Mouse (Mus musculus): ENCODE measurements around the gene Trim59.
"Not testable (repeated sequence)": the region's sequence is repeated elsewhere in the genome, so short reads cannot be mapped to it uniquely, and the experiment has no call there.

The Trim59 gene

DNA sequence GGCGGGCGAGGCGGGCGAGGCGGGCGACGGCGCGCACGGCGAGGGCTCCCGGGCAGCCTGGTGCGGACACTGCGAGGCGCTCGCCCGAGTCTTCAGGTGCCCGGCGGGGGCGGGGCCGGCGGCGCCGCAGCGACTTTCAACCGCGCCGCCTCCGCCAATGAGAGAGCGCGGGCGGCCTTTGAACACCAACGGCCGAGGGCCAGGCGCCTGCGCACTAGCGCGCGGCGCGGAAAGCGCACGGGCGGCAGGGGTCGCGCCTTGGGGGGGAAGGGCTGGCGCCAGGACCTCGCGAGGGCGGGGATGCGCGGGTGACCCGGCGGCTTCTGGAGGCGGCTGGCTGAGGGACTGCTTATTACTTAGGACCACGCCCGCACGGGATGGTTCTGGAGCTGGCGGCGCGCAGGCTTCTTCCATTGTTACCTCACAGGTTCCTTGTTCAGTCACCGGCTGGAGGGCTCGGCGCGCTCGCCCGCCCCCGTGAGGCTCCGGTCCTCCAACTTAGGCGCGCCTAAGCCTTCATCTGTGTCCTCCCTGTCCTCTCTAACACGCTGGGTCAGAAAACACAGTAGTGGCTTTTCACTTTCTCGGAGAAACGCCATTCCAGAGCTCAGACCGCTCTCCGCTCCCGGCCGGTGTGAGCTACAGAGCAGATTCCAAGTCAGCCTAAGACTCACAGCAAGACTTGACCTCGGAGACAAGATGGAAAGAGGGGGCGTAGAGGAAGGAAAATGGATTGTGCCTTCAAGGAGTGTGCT lies at the start of gene Trim59:
Gene Trim59, minus strand, starts transcription at position 111 of the 755 bp plus-strand sequence.
- DNase-seq: peak; percentile 88

DNA sequence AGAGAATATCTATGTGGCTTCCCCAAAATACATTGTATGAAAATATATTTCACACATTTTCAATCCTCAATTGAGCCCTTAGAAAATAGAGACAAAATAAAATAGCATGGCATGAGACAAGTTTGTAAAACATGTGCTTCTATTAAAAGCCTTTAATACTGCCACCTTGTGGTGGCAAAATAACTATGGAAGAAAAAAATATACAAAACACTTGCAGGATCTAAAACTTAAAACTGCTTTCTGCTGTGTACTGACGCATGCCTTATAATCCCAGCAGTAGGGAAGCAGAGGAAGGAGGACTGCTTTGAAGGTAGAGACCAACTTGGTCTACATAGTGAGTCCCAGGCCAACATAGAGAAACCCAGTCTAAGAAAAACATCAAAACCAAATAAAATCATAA lies 19.4 kb upstream of the Trim59 start:
- DNase-seq: no peak

DNA sequence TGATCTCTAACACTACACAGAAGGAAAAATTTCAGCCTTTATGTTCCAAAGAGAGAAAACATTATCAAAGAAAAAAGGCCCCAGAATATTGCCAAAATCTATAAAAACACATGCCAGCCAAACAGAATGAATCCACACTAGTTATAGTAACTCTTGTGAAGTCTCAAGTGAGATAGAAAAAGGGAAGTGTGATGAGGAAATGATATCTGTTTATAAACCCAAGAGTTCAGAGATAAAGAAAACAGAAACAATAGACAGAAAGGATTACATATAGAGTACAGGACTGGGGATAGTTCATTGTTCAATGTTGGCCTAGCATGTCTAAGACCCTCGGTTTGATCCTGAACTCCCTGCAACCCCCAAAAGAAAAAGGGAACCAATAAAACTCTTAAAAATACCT lies 18.2 kb upstream of the Trim59 start:
- no peak for DNase-seq

DNA sequence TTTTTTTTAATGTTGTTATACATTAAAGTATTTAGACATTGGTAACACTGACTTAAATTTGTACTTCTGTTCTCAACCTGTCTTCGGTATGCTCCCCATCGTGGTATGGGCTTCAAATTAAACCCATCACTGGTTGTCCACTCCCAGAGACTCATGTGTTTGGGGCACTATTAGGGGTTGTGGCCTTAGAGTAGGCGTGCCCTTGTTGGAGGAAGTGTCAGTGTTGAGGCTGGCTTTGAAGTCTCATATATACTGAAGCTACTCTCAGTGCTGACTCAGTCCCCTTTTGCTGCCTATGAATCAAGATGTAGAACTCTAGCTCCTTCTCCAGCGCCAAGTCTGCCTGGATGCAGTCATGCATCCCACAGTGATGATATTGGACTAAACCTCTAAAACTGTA lies 16.1 kb upstream of the Trim59 start:
- DNase-seq: no peak

DNA sequence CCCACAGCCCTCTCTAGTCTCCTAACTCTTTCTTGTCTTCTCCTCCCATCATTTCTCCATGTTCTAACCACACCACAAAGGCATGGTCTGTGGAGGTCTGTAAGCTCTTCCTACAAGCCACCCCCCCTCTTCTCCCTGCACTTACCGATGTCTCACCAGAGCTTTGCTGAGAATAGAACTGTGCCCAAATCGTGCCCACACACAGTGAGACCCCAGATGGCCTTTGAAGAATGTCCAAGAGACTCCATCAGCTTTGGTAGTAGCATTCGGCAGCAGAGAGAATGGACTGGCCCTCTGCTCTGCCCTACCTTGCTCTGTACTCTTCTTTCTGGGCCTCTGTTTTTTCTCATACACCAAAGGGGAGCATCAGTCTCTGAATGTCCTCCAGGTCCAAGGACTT lies 11.3 kb upstream of the Trim59 start:
- DNase-seq: no peak

DNA sequence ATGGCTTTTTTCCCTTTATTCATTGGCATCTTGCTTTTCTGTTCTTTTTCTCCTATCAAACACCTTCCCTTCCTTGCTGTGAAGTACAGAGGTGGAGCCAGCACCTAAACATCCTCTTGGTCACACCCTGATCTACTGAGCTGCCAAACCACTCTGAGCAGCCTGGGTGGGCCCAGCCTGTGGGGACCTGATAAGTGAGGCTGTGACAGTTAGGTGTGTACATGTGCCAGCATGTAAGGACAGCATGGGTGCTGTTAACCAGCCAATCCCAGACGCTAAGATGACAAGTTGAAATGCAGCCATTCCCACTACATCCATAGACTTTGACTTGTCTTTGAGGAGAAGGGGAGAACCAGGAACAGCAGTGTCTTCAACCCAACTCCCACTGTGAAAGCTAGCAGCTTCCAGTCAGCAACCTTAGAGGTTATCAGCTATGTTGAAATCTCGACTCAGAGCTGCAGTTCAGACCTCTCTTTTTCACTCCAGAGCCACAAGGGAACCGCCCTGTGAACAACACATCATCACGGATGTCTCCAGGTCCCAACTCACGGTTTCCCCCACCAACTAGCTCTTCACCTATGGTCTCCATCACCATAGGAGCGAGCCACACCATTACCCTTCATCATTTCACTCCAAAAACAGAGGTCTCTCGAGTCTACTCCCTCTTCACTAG lies 10.3 kb upstream of the Trim59 start:
- no peak for DNase-seq

DNA sequence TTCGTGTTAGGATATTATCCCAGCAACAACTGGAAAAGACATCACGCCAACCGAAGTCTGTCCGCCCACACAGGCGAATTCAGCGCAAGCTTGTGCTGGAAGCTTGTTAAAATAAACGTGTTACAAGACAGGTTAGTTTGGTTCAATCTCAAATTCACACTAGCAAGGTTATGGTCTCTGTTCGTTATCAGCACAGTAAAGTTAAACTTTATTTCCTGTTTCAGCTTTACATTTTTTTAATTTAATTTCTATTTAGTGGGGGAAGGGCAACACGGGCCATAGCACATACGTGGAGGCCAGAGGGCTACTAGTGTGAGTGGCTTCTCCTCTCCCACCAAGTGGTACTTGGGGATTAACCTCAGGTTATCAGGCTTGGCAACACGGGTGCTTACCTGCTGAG lies 7.3 kb upstream of the Trim59 start:
- no peak for DNase-seq

DNA sequence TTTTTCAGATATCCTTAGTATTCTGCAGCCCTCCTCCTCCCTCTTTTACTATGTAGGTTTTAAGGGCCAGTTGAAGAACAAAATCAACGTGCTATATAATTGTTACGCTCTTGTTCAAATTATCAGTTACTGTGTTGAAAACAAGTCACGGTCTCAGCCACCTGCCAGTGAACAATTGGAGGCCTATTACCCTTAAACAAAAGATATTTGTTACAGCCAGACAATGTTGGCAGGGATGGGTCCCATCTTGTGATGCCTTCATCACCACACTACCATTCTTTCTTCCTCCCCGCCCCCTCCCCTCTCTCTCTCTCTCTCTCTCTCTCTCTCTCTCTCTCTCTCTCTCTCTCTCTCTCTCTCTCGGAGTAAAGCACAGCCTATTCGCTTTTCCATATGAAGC lies 4.5 kb upstream of the Trim59 start:
- DNase-seq: no peak

DNA sequence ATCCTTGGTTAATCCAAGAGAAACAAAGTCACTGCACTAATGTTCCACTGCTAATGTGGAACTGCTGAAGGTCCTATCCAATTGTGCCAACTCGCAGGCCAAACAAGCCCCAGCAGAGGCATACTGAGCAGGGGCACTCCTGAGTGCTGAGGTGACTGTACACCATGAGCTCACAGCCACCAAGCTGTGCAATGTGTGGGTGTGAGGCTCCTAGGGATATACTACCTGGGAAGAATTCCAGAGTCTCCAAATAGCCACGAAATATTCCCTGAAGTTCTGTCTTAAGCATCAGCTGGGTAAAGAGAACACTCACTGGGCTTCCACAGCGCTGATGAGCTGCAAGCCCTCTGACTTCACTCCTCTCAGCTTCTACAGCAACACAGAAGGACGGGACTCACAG lies 3.1 kb upstream of the Trim59 start:
- DNase-seq: no peak

DNA sequence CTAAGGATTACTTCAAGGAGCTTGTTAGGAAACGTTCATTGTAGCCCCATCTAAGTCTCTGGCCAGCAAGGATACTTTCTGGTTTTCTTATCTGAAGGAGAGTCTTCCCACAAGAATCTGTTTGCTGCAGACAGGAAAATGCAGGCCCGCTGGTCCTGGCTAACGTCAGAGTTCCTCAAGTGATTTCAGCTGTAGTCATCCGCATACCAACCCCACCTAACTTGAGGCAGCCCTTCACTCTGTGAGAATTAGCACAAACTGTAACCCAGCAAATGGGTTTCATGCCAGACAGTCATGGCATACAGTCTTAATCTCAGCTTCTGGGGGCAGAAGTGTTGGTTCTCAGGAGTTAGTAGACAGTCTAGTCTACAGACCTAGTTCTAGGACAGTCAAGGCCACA lies 2.0 kb upstream of the Trim59 start:
- DNase-seq: no peak

DNA sequence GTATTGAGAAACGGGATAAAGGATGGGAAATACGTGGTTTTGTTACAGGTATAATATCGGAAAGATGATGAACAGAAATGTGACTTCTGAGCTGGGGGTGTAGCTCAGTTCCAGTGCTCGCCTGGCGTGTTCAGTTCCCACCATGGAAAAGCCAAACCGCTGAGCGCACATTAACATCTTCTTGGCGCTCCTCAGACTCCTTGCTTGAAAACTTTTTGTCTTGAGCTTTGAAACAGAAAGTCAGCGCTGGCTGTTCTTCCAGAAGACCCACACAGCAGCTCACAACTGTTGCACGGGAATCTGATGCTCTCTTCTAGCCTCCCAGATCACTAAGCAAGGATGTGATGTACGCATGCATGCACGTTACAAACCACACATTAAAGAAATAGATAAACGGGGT lies 1.2 kb upstream of the Trim59 start:
- no peak for DNase-seq

DNA sequence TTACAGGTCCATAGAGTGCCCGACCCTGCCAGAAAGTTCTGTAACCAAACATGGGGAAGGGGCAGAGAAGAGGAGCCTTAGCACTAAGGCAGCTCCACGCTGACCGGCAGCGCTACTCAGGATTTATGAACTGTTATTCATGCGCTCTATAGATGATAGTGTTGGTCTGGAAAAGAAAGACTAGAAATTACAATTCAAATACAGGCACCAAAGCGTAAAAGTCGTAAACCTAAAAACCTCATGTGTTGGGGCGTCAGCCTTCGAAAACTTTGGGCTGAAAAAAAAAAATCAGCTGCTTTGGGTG lies 797 bp upstream of the Trim59 start:
- DNase-seq: no peak

DNA sequence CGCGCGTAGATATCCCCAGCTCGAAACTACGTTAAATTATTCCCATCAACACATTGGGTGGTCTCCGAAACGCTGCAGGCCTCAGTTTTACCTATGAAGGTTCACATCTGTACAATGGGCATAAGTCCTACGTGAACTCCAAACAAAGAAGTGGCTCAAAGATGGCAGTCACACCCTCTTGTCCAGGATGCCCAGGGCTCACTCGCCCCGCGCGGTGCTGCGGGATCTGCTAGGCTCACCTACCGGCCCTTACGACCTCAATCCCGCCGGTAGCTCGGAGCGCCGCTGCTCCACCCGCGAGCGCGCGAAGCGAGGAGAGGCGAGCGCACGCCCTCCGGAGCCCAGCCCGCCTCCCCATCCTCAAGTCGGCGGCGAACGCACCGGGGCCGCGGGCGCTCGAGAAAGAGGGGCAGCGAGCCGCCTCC lies 376 bp downstream of the Trim59 start:
- no peak for DNase-seq

DNA sequence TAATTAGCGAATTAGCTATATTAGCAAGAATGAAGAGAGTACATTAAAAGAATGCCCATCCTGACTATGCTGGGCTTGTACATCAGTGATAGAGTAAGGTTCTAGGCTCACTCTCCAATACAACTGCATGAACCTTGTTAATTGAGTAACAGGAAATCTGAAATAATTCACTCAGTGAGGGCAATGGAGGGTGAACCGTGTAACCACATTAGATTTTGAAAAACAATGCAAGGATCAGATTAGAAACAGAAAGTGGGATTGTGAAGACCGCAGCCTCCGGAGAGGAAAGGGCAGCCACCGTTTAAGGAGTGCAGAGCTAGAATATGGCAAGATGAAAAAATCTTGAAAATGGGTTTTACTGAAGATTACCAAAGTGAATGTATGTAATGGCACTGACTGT lies 3.3 kb downstream of the Trim59 start:
- no peak for DNase-seq

DNA sequence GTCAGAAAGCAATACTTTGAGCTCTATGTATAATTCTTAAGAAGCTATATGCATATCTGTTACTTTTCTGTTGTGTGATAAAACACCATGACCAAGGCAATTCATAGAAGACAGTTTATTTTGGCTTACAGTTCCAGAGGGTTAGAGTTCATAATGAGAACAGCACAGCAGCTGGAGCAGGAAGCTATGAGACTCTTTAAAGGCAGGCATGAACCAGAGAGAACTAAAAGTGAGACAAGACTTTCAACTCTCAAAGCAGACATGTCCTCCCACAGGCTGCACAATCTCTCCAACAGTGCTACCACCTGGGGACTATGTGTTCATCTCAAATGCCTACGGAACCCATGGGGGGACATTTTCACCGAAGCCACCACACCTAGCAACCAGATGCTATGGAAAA lies 4.5 kb downstream of the Trim59 start:
- no peak for DNase-seq

DNA sequence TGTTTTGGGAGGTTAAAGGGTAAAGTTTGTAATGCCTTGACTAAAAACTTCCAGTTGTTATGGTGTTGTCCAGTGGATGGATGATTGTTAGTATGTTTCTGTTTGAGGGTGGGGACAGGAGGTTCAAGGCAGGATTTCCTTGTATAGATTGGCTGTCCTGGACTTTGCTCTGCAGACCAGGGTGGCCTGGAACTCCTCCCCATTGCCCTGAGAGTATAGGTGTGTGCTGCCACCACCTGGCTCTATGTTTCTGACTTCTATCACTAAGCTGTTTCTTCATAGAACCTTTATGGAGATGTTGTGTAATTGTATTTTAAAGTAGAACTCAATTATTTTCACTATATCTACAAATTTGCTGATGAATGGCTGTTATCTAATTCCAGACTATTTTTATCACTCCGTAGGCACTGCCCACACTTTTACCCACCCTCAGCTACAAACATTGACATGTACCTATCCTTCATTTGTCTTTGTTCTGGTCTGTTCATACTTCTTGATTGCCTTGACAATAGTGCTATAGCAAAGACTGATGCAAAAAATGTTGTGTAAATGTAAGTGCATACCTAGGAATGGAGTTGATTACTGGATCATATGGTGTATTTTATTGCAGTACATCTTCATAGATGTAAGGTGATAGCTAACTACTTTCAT lies 18.3 kb downstream of the Trim59 start:
- no peak for DNase-seq

DNA sequence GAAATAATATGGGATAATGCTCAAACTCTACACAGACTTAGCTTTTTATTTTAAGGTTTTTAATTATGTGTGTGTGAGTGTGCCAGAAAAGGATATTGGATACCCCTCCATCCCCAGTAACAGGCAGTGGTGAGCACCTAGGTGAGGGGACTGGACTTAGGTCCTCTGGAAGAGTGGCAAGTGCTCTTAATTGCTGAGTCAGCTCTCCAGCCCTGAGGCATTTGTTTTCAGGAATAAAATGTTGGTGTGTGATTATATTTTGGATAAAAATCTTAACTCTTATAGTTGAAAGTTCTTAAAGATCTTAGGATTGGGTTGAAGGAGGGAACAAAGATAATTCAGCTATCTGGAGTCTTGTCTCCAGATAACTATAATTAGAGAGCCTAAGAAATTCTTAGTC lies 23.8 kb downstream of the Trim59 start:
- no peak for DNase-seq

DNA sequence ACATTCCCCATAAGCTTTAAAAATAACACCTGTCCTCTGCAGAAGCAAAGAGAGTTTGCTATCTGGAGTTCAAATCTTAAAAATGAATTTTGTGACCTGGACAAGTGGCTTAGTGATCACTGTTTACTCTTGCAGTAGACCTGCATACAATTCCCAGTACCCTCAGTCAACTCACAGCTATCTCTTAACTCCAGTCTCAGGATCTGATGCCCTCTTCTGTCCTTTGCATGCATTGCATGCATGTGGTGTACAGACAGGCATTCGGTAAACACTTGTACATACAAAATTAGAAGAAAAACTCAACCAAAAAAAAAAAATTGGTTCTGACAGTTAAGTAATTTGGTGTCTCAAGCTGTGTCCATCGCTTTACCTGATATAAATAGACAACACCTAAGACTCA lies 24.3 kb downstream of the Trim59 start:
- DNase-seq: no peak

DNA sequence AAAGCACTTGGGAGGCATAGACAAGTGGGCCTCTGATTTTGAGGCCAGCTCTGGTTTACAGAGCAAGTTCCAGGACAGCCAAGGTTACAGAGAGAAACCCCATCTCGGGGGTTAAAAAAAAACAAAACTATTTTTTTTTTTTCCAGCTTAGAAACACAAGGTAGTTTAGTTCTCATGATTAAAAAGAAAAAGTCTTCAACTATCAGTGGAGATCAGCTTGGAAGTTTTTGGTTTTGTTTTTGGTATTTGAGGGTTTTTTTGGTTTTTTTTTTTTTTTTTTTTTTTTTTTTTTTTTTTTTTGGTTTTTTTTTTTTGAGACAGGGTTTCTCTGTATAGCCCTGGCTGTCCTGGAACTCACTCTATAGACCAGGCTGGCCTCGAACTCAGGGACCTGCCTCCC lies 25.9 kb downstream of the Trim59 start:
- DNase-seq: not testable (repeated sequence)

DNA sequence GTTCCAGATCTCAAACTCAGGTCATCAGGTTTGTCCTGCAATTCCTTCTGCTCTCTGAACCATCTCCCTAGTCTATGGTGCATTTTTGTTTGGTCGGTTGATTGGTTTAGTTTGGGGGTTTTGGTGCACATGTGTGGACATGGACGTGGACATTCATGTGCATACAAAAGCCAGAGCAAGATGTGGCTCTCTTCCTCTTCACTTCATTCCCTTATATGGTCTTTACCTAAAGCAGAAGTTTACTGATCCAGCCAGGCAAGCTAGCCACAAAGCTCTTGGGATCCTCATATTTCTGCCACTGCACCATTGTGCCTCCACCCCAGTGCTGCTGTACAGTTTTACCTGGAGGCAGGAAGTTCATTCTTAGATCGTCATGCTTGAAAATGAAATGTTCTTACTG lies 27.4 kb downstream of the Trim59 start:
- DNase-seq: no peak

DNA sequence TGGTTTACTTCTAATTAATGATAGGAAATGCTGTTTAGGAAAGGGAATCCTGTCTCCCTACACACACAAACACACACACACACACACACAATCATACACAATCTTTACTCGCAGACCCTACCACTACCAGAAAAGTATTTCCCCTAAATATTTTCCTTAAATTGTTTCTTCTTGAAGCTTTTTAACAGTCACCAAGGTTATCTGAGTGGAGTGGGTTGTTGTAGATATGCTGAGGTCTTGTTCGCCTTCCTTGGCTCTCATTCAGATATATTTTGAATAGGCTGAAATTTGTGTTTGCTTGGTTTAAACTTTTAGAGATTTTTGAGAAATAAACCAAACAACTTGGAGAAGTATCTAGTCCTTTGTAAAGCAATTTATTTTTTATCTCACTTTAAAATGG lies 35.7 kb downstream of the Trim59 start:
- DNase-seq: no peak

DNA sequence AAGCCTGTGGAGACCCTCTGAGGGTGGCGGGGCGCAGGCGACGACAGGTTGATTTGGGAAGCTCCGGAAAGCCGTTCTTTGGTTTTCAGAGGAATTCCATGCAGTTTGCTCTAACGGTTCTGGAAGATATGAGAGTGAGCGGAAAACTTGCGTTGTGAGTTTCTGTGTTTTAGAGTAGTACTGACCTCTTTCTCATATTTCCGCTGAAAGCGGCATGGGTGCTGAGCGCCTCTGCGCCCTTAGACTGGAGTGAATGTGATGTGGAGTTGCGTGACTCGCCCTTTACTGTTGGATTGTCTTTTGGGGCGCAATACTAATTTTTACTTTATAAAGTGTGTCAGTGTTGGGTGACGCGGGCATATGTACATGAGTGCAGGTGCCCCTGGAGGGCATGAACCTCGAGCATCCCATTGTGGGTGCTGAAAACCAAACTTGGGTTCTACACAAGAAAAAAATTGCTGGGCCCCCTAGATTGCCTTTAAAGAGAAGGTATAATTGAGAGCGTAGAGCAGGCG lies 38.3 kb downstream of the Trim59 start:
- DNase-seq: no peak

DNA sequence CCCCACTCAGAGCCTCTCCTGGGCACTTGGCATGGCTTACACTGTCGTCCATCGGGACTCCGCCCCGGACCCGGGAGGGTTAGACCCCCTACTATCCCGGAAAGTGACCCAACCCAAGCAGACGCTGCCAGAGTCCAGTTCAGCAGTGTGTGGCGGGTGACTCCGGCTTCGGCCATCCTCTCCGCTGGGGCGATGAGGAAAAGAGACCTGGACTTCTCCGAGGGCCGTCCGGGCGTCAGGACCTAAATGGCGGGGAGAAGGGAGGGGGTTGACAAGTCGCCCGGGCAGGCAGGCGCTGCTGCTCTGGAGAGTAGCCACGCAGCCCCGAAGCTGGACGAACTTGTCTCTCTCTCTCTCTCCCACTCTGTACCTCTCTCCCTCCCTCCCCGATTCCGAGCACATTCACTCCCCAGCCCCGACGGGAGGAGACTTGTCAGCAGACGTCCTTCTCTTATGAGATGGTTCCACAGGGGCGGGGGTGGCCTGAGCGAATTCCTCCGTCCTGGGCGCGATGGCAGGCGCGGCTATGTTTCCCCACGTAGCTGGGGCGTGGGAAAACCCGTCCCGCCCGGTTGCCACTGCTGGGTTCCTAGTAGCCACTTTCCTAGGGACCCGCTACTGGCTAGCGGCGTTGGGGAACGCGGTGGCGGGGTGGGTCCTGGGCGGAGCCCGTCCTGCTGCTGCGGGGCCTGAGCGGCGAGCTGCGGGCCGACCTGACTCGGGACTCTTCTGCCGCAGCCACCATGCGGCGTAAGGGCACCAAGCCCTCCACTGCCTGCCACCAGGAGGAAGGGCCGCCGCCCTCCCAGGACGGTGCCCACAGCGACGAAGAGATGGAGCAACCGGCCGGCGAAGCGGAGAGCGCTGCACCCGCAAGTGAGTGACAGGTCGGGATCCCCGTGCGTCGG lies 39.0 kb downstream of the Trim59 start:
- DNase-seq: peak; percentile 40
